Mouse (Mus musculus) adrenal gland, postnatal 10 days (tissue): ENCODE results near the gene Snrnp70. TPM values are rescaled to one million over a fixed set of nuclear protein-coding genes. Genes with fewer than 3 reads are reported as not detected.
"Not testable (repeated sequence)": the region's sequence is repeated elsewhere in the genome, so short reads cannot be mapped to it uniquely, and the experiment has no call there.

Experiments
- DNase-seq: peaks from one replicate; pipeline ENCODE4 v3.0.0; 2021; ENCODE audit warnings: mixed read lengths
- total RNA-seq, 2 experiments: library from RNA; stranded (reverse); gene quantifications; 2 replicates each; pipeline ENCODE4 v1.2.3; 2021

The Snrnp70 gene
- total RNA-seq, 2 experiments from 2014 or later = 208 to 341 TPM

- peak; percentile 98 for DNase-seq
These were observed 28.3 kb downstream of the Snrnp70 start for GRCm38 (mm10) chr7:45367020-45367880.

GRCm38 (mm10) chr7:45366652-45367019, 28.9 kb downstream of the Snrnp70 start, which contains the start of gene Ppfia3:
Gene Ppfia3, minus strand, starts transcription at chr7:45367019.
- DNase-seq = no peak

- peak; percentile 77 for DNase-seq
These were observed 29.5 kb downstream of the Snrnp70 start for GRCm38 (mm10) chr7:45365742-45366651.

- DNase-seq = no peak
These were observed 31.6 kb downstream of the Snrnp70 start for GRCm38 (mm10) chr7:45363983-45364382.

GRCm38 (mm10) chr7:45362801-45363200, 32.7 kb downstream of the Snrnp70 start:
- peak; percentile 32 for DNase-seq

GRCm38 (mm10) chr7:45361243-45361804, 34.2 kb downstream of the Snrnp70 start:
- peak; percentile 80 for DNase-seq

- DNase-seq = no peak
These were observed 35.0 kb downstream of the Snrnp70 start for GRCm38 (mm10) chr7:45360404-45361125.

GRCm38 (mm10) chr7:45359081-45359480, 36.5 kb downstream of the Snrnp70 start:
- not testable (repeated sequence) for DNase-seq

- DNase-seq = no peak
These were observed 39.5 kb downstream of the Snrnp70 start for GRCm38 (mm10) chr7:45356087-45356486.

GRCm38 (mm10) chr7:45355318-45356020, 40.1 kb downstream of the Snrnp70 start:
- DNase-seq = no peak

GRCm38 (mm10) chr7:45353041-45353440, 42.5 kb downstream of the Snrnp70 start:
- DNase-seq = no peak

GRCm38 (mm10) chr7:45346905-45347304, 48.6 kb downstream of the Snrnp70 start:
- DNase-seq = no peak

GRCm38 (mm10) chr7:45343543-45343942, 52.0 kb downstream of the Snrnp70 start:
- DNase-seq = no peak

GRCm38 (mm10) chr7:45342081-45342480, 53.5 kb downstream of the Snrnp70 start:
- DNase-seq = no peak

GRCm38 (mm10) chr7:45341303-45341702, 54.2 kb downstream of the Snrnp70 start:
- DNase-seq = peak; percentile 86

- peak; percentile 59 for DNase-seq
These were observed 54.9 kb downstream of the Snrnp70 start for GRCm38 (mm10) chr7:45340669-45341068.

- no peak for DNase-seq
These were observed 55.5 kb downstream of the Snrnp70 start for GRCm38 (mm10) chr7:45340066-45340442.

GRCm38 (mm10) chr7:45339410-45340065, 56.0 kb downstream of the Snrnp70 start:
- DNase-seq = peak; percentile 76

GRCm38 (mm10) chr7:45338161-45338911, 57.2 kb downstream of the Snrnp70 start:
- DNase-seq = no peak

- no peak for DNase-seq
These were observed 58.1 kb downstream of the Snrnp70 start for GRCm38 (mm10) chr7:45337469-45337868.
